Mouse (Mus musculus) right cerebral cortex, postnatal 10 days (tissue): ENCODE data around the gene Spink2.
"Not testable (repeated sequence)": the region's sequence is repeated elsewhere in the genome, so short reads cannot be mapped to it uniquely, and the experiment has no call there.

Experiments
- DNase-seq, 2 experiments: peaks; one replicate each; pipeline ENCODE4 v3.0.0; 2021; ENCODE audit warnings: low spot score in 2 of 2

The Spink2 gene

GRCm38 (mm10) chr5:77211236-77211635 lies at the start of gene Spink2:
Gene Spink2 (minus strand): TSS chr5:77211471.
- peak in 1 of 2 experiments; percentile 27 for DNase-seq

GRCm38 (mm10) chr5:77260141-77260540 lies 48.9 kb upstream of the Spink2 start:
- no peak for DNase-seq

- no peak for DNase-seq
These were observed 48.0 kb upstream of the Spink2 start for GRCm38 (mm10) chr5:77259315-77259714.

GRCm38 (mm10) chr5:77257603-77258002 lies 46.3 kb upstream of the Spink2 start:
- DNase-seq, result no peak

- no peak for DNase-seq
These were observed 43.1 kb upstream of the Spink2 start for GRCm38 (mm10) chr5:77254402-77254801.

- DNase-seq, result no peak
These were observed 41.9 kb upstream of the Spink2 start for GRCm38 (mm10) chr5:77253154-77253553.

GRCm38 (mm10) chr5:77252115-77252827 lies 41.0 kb upstream of the Spink2 start:
- no peak for DNase-seq

- DNase-seq, result no peak
These were observed 40.4 kb upstream of the Spink2 start for GRCm38 (mm10) chr5:77251656-77252055.

GRCm38 (mm10) chr5:77250083-77250482 lies 38.8 kb upstream of the Spink2 start:
- no peak for DNase-seq

- no peak for DNase-seq
These were observed 34.8 kb upstream of the Spink2 start for GRCm38 (mm10) chr5:77245787-77246671.

GRCm38 (mm10) chr5:77245463-77245786 lies 34.2 kb upstream of the Spink2 start:
- no peak for DNase-seq

GRCm38 (mm10) chr5:77244331-77244987 lies 33.2 kb upstream of the Spink2 start:
- peak; percentile 56 to 77 for DNase-seq

GRCm38 (mm10) chr5:77237104-77237503 lies 25.8 kb upstream of the Spink2 start:
- DNase-seq, result no peak

GRCm38 (mm10) chr5:77234921-77235320 lies 23.6 kb upstream of the Spink2 start:
- DNase-seq, result no peak

GRCm38 (mm10) chr5:77231863-77232262 lies 20.6 kb upstream of the Spink2 start:
- DNase-seq, result not testable (repeated sequence)

- DNase-seq, result no peak
These were observed 17.7 kb upstream of the Spink2 start for GRCm38 (mm10) chr5:77228986-77229385.

- no peak for DNase-seq
These were observed 12.0 kb upstream of the Spink2 start for GRCm38 (mm10) chr5:77223043-77223975.

- DNase-seq, result no peak
These were observed 6.5 kb upstream of the Spink2 start for GRCm38 (mm10) chr5:77217724-77218123.

- DNase-seq, result peak; percentile 73 to 84
These were observed 5.9 kb upstream of the Spink2 start for GRCm38 (mm10) chr5:77217211-77217610.

GRCm38 (mm10) chr5:77206134-77206533 lies 5.1 kb downstream of the Spink2 start:
- DNase-seq, result no peak

- DNase-seq, result no peak
These were observed 9.0 kb downstream of the Spink2 start for GRCm38 (mm10) chr5:77202238-77202637.
